Mouse (Mus musculus) heart, embryonic 15.5 days (tissue): ENCODE data around the gene Vmn2r27. TPM values are rescaled to one million over a fixed set of nuclear protein-coding genes. Genes with fewer than 3 reads are reported as not detected.

Experiments
- polyA plus RNA-seq: library from polyadenylated mRNA; unstranded; fragments of >200 nt; fragmentation: Nextera tagmentation; extraction: Ambion mirVana; gene quantifications from 2 replicates; pipeline ENCODE4 v1.2.1, GENCODE M21; 2015

Vmn2r27 gene
- polyA plus RNA-seq, 1 experiment from 2014 or later: not detected

Other genes starting within 250 kb of the Vmn2r27 start
- not detected in 2 replicates for gene Vmn2r26, start 207.3 kb downstream of the Vmn2r27 start, polyA plus RNA-seq
- gene Cd163, start 72.8 kb upstream of the Vmn2r27 start, polyA plus RNA-seq: 0.29 and 0.40 TPM in 2 replicates
- 24.9 and 30.9 TPM in 2 replicates for gene Pex5, start 183.2 kb upstream of the Vmn2r27 start, polyA plus RNA-seq
- 0.73 and 1.5 TPM in 2 replicates for gene Clstn3, start 232.9 kb upstream of the Vmn2r27 start, polyA plus RNA-seq